Mouse (Mus musculus) MEL (cell line): Measurements from ENCODE around the gene Mad2l2. TPM values are rescaled to one million over a fixed set of nuclear protein-coding genes. Genes with fewer than 3 reads are reported as not detected.

ENCODE experiments used
- DNase-seq: peaks from one replicate; pipeline ENCODE4 v3.0.0; 2011; ENCODE audit warnings: low read depth, low spot score
- H3K27ac ChIP-seq: 2 replicates; pipeline ENCODE4 v1.5.1; 2012; ENCODE audit warnings: low read depth, mild to moderate bottlenecking, control low read depth, low read length, moderate library complexity; ENCODE audit not compliant: control insufficient read depth
- H3K27me3 ChIP-seq, 2 experiments: fragments of 150-350 bp in 1 of 2; sonication (generic) in 1 of 2; 2 replicates each; pipeline ENCODE4 v1.6.1; 2012; ENCODE audit warnings: low read length in 2 of 2, mild to moderate bottlenecking in 2 of 2, improper control_type of control experiment in 1 of 2, moderate library complexity in 1 of 2; ENCODE audit not compliant: insufficient read depth in 2 of 2, control insufficient read depth in 1 of 2
- H3K36me3 ChIP-seq, 2 experiments: 2 replicates each; pipeline ENCODE4 v1.6.1; 2012 to 2014; ENCODE audit warnings: low read length in 2 of 2, improper control_type of control experiment in 1 of 2, inconsistent platforms in 1 of 2, mild to moderate bottlenecking in 1 of 2; ENCODE audit not compliant: insufficient read depth in 2 of 2, control insufficient read depth in 1 of 2
- H3K4me1 ChIP-seq, 2 experiments: fragments of 150-350 bp in 1 of 2; sonication (generic) in 1 of 2; 2 replicates each; pipeline ENCODE4 v1.6.1; 2012; ENCODE audit warnings: low read length in 2 of 2, improper control_type of control experiment in 1 of 2, mild to moderate bottlenecking in 1 of 2; ENCODE audit not compliant: insufficient read depth in 2 of 2, control insufficient read depth in 1 of 2
- H3K4me3 ChIP-seq, 2 experiments: fragments of 150-350 bp in 1 of 2; sonication (generic) in 1 of 2; 2 replicates each; pipeline ENCODE4 v1.5.1; 2012; ENCODE audit warnings: low read depth in 2 of 2, low read length in 2 of 2, mild to moderate bottlenecking in 2 of 2, moderate library complexity in 2 of 2, control low read depth in 1 of 2, improper control_type of control experiment in 1 of 2; ENCODE audit not compliant: control insufficient read depth in 1 of 2, insufficient read depth in 1 of 2
- H3K79me2 ChIP-seq: 2 replicates; pipeline ENCODE4 v1.6.1; 2012; ENCODE audit warnings: mild to moderate bottlenecking, low read length, moderate library complexity; ENCODE audit not compliant: control insufficient read depth, poor library complexity, insufficient read depth
- H3K9ac ChIP-seq: 2 replicates; pipeline ENCODE4 v1.6.1; 2012; ENCODE audit warnings: low read depth, mild to moderate bottlenecking, control low read depth, low read length, moderate library complexity; ENCODE audit not compliant: control insufficient read depth, poor library complexity, severe bottlenecking
- H3K9me3 ChIP-seq: fragments of 150-350 bp; sonication (generic); replicated peaks from 2 replicates; pipeline ENCODE4 v1.6.1; 2012; ENCODE audit warnings: mild to moderate bottlenecking, low read length, improper control_type of control experiment, moderate library complexity; ENCODE audit not compliant: insufficient read depth
- BHLHE40 ChIP-seq: IDR thresholded peaks from 2 replicates; pipeline ENCODE4 v1.6.1; 2012; ENCODE audit warnings: low read depth, mild to moderate bottlenecking, inconsistent platforms, low read length, improper control_type of control experiment, borderline replicate concordance
- CHD2 ChIP-seq: IDR thresholded peaks from 2 replicates; pipeline ENCODE4 v1.6.1; 2011; ENCODE audit warnings: low read length, improper control_type of control experiment
- CTCF ChIP-seq, 3 experiments: IDR thresholded peaks in 2 of 3; conservative IDR thresholded peaks in 1 of 3; 2 replicates each; pipeline ENCODE4 v1.5.1; 2011 to 2012; ENCODE audit warnings: low read length in 3 of 3, low read depth in 2 of 3, mild to moderate bottlenecking in 2 of 3, improper control_type of control experiment in 1 of 3, inconsistent platforms in 1 of 3, mixed read lengths in 1 of 3, moderate library complexity in 1 of 3; ENCODE audit not compliant: control insufficient read depth in 1 of 3, insufficient read depth in 1 of 3, poor library complexity in 1 of 3, severe bottlenecking in 1 of 3
- E2F4 ChIP-seq: IDR thresholded peaks from 2 replicates; pipeline ENCODE4 v1.6.1; 2011; ENCODE audit warnings: low read depth, low read length, improper control_type of control experiment, borderline replicate concordance
- ETS1 ChIP-seq: IDR thresholded peaks from 2 replicates; pipeline ENCODE4 v1.6.1; 2012; ENCODE audit warnings: low read depth, mild to moderate bottlenecking, inconsistent platforms, low read length, improper control_type of control experiment, moderate library complexity
- GABPA ChIP-seq: IDR thresholded peaks from 2 replicates; pipeline ENCODE4 v1.6.1; 2012; ENCODE audit warnings: low read depth, mild to moderate bottlenecking, inconsistent platforms, low read length, improper control_type of control experiment, moderate library complexity
- GATA1 ChIP-seq: IDR thresholded peaks from 2 replicates; pipeline ENCODE4 v1.6.1; 2011; ENCODE audit warnings: low read depth, low read length, improper control_type of control experiment
- KAT2A ChIP-seq: conservative IDR thresholded peaks from 2 replicates; pipeline ENCODE4 v1.6.1; 2012; ENCODE audit warnings: low read depth, low read length, improper control_type of control experiment, inconsistent platforms
- MXI1 ChIP-seq: IDR thresholded peaks from 2 replicates; pipeline ENCODE4 v1.6.1; 2011; ENCODE audit warnings: mild to moderate bottlenecking, low read depth, low read length, improper control_type of control experiment
- MYB ChIP-seq: IDR thresholded peaks from 2 replicates; pipeline ENCODE4 v1.6.1; 2011; ENCODE audit warnings: mild to moderate bottlenecking, low read depth, low read length, improper control_type of control experiment
- POLR2A ChIP-seq, 2 experiments: IDR thresholded peaks; 2 replicates each; pipeline ENCODE4 v1.6.1; 2011 to 2012; ENCODE audit warnings: low read length in 2 of 2, mild to moderate bottlenecking in 2 of 2, control low read depth in 1 of 2, improper control_type of control experiment in 1 of 2, low read depth in 1 of 2, moderate library complexity in 1 of 2; ENCODE audit not compliant: control insufficient read depth in 1 of 2, insufficient read depth in 1 of 2, poor library complexity in 1 of 2
- POLR2AphosphoS2 ChIP-seq: IDR thresholded peaks from 2 replicates; pipeline ENCODE4 v1.6.1; 2011; ENCODE audit warnings: low read length, improper control_type of control experiment
- RCOR1 ChIP-seq: IDR thresholded peaks from 2 replicates; pipeline ENCODE4 v1.6.1; 2012; ENCODE audit warnings: low read depth, mild to moderate bottlenecking, inconsistent platforms, low read length, improper control_type of control experiment
- SMC3 ChIP-seq: IDR thresholded peaks from 2 replicates; pipeline ENCODE4 v1.6.1; 2011; ENCODE audit warnings: low read depth, low read length, improper control_type of control experiment
- TAL1 ChIP-seq: IDR thresholded peaks from 2 replicates; pipeline ENCODE4 v1.6.1; 2012; ENCODE audit warnings: mild to moderate bottlenecking, inconsistent platforms, low read length, moderate library complexity, mixed read lengths
- USF1 ChIP-seq: IDR thresholded peaks from 2 replicates; pipeline ENCODE4 v1.6.1; 2014; ENCODE audit warnings: low read depth, mild to moderate bottlenecking, inconsistent platforms, low read length, improper control_type of control experiment, moderate library complexity
- USF2 ChIP-seq, 2 experiments: IDR thresholded peaks; 2 replicates each; pipeline ENCODE4 v1.6.1; 2011 to 2012; ENCODE audit warnings: improper control_type of control experiment in 2 of 2, low read length in 2 of 2, borderline replicate concordance in 1 of 2, inconsistent platforms in 1 of 2, low read depth in 1 of 2, mild to moderate bottlenecking in 1 of 2; ENCODE audit not compliant: insufficient read depth in 1 of 2
- ZC3H11A ChIP-seq: IDR thresholded peaks from 2 replicates; pipeline ENCODE4 v1.6.1; 2012; ENCODE audit warnings: low read depth, mild to moderate bottlenecking, inconsistent platforms, low read length, improper control_type of control experiment
- ZMIZ1 ChIP-seq: IDR thresholded peaks from 2 replicates; pipeline ENCODE4 v1.6.1; 2012; ENCODE audit warnings: low read depth, mild to moderate bottlenecking, inconsistent platforms, low read length, improper control_type of control experiment, moderate library complexity
- polyA plus RNA-seq, 2 experiments: library from polyadenylated mRNA; stranded (reverse) in 1 of 2; unstranded in 1 of 2; fragments of >175 nt in 1 of 2; fragments of >200 nt in 1 of 2; gene quantifications; 2 replicates each; pipeline versions ENCODE4 v1.2.1 to v1.2.4; 2012; ENCODE audit warnings: low replicate concordance in 2 of 2, low read depth in 1 of 2; ENCODE audit not compliant: insufficient read length in 2 of 2, insufficient read depth in 1 of 2, missing spikeins in 1 of 2
- total RNA-seq: library from RNA; depleted of rRNA; stranded (reverse); fragments of 300-350 nt; gene quantifications from 2 replicates; pipeline ENCODE4 v1.2.3, GENCODE M21; 2012

Mad2l2 gene
- total and polyA plus RNA-seq, 3 experiments: 28.6 to 44.8 TPM; not detected in 1

GRCm38 (mm10) chr4:148165551-148165950, 35.4 kb downstream of the Mad2l2 start:
- no peak for DNase-seq
- Histone ChIP-seq H3K9ac (no peak overlapping the region), H3K79me2 (no peaks in the 10 kb centered on the region), H3K4me3 (no peak overlapping the region), H3K9me3 (no peaks in the 10 kb centered on the region)
- no peak for TF ChIP-seq USF1
- TF ChIP-seq, all 39 proteins: peak for 0
- Histone ChIP-seq H3K27me3 (no peaks in the 10 kb centered on the region; a peak in 1 of 4 replicates), H3K4me1 (no peaks in the 10 kb centered on the region; a peak in 2 of 4 replicates), H3K36me3 (no peaks in the 10 kb centered on the region), H3K27ac (no peak overlapping the region)

- H3K9me3 ChIP-seq: no peaks in the 10 kb centered on the region
- no peak overlapping the region for H3K4me3 ChIP-seq
- no peak overlapping the region for H3K9ac ChIP-seq
- TF ChIP-seq GATA1: no peak
- no peak for TF ChIP-seq ETS1
- no peak for TF ChIP-seq MXI1
- no peak for TF ChIP-seq GABPA
- no peak for TF ChIP-seq ZC3H11A
- TF ChIP-seq POLR2AphosphoS2: no peak
- TF ChIP-seq RCOR1: no peak
- TF ChIP-seq CTCF (IDR thresholded peaks at IDR 0.05 in 2 of 3, conservative IDR thresholded peaks at IDR 0.05 in 1 of 3; ENCODE audit: control insufficient read depth in 1 of 3, insufficient read depth in 1 of 3, low read depth in 2 of 3, low read length in 3 of 3, poor library complexity in 1 of 3, severe bottlenecking in 1 of 3): no peak
- no peak for TF ChIP-seq CHD2
- no peak for TF ChIP-seq KAT2A
- no peak for TF ChIP-seq SMC3
- no peak for TF ChIP-seq TAL1
- TF ChIP-seq USF2 (IDR thresholded peaks at IDR 0.05; ENCODE audit: borderline replicate concordance in 1 of 2, insufficient read depth in 1 of 2, low read depth in 1 of 2, low read length in 2 of 2): no peak
- TF ChIP-seq MYB: no peak
- no peak for TF ChIP-seq POLR2A (IDR thresholded peaks at IDR 0.05; ENCODE audit: control insufficient read depth in 1 of 2, insufficient read depth in 1 of 2, low read depth in 1 of 2, low read length in 2 of 2, poor library complexity in 1 of 2)
- TF ChIP-seq E2F4: no peak
- no peak for TF ChIP-seq ZMIZ1
- TF ChIP-seq BHLHE40: no peak
- DNase-seq: no peak
- no peaks in the 10 kb centered on the region; a peak in 2 of 4 replicates for H3K4me1 ChIP-seq
- H3K27me3 ChIP-seq: no peaks in the 10 kb centered on the region; a peak in 1 of 4 replicates
- no peaks in the 10 kb centered on the region for H3K79me2 ChIP-seq
- H3K27ac ChIP-seq: no peak overlapping the region
- H3K36me3 ChIP-seq: no peaks in the 10 kb centered on the region
These were observed 36.2 kb downstream of the Mad2l2 start for GRCm38 (mm10) chr4:148166431-148166830.
